Mouse (Mus musculus): ENCODE data around the gene Ang2.

- no peak for TF ChIP-seq CTCF (IDR thresholded peaks at IDR 0.05; ENCODE audit: low read depth)
- no peak for TF ChIP-seq EP300 (IDR thresholded peaks at IDR 0.05; ENCODE audit: low read depth)
Measured at GRCm38 (mm10) chr14:51195681-51196080, 3.3 kb downstream of the Ang2 start.
